30 mouse cellular contexts compared by ENCODE assay signal in genomic region chr9:95401686-95402085, GRCm38 (mm10). TPM values are rescaled to one million over a fixed set of nuclear protein-coding genes. Genes with fewer than 3 reads are reported as not detected.
DNase-seq lines count a peak whose midpoint lies in the region; ATAC-seq lines count a peak whose summit lies in the region.
"Had no signal": no experiment of that assay in that cellular context is flagged by ENCODE, and none has a peak within 500 bp of the region (broad histone marks: within the 10 kb centered on the region; RNA-seq: fewer than 3 reads in every experiment).

No protein-coding gene starts in this region.

- H3K4me1 ChIP-seq in kidney, embryonic 15.5 days = peaks cover 29% of the 10 kb centered on the region
- peaks cover 14% of the 10 kb centered on the region for H3K4me1 ChIP-seq in kidney, embryonic 14.5 days (ENCODE audit: control insufficient read depth, insufficient read depth, low read length)
- H3K4me1 ChIP-seq in hindbrain, embryonic 11.5 days (replicated peaks; ENCODE audit: control insufficient read depth, insufficient read depth, low read length) = no peaks in the 10 kb centered on the region

- no peak overlapping the region for H3K9ac ChIP-seq in kidney, embryonic 15.5 days
- no peak overlapping the region for H3K9ac ChIP-seq in kidney, embryonic 14.5 days (ENCODE audit: low read depth, low read length)
- no peak overlapping the region for H3K9ac ChIP-seq in hindbrain, embryonic 11.5 days (ENCODE audit: low read depth, low read length)
- H3K9ac ChIP-seq: embryonic facial prominence, embryonic 12.5 days; hindbrain, embryonic 12.5 days; intestine, embryonic 15.5 days; liver, embryonic 12.5 days; liver, postnatal 0 days; neural tube, embryonic 13.5 days had no signal

- no peak overlapping the region for H3K4me2 ChIP-seq in kidney, embryonic 15.5 days
- no peak overlapping the region for H3K4me2 ChIP-seq in kidney, embryonic 14.5 days (replicated peaks; ENCODE audit: low read depth, low read length)
- H3K4me2 ChIP-seq in hindbrain, embryonic 11.5 days (replicated peaks; ENCODE audit: low read depth, low read length) = no peak overlapping the region
- H3K4me2 ChIP-seq: embryonic facial prominence, embryonic 12.5 days; hindbrain, embryonic 12.5 days; intestine, embryonic 15.5 days; liver, embryonic 12.5 days; neural tube, embryonic 13.5 days had no signal

- WGBS in kidney, embryonic 15.5 days = 34% methylated on average over 5 of the region's 5 CpGs
- WGBS in kidney, embryonic 14.5 days = 33% methylated on average over 5 of the region's 5 CpGs
- WGBS in hindbrain, embryonic 11.5 days = 62% methylated on average over 5 of the region's 5 CpGs

- ATAC-seq in kidney, embryonic 15.5 days (replicated peaks; ENCODE audit: low FRiP score) = no peak
- no peak for ATAC-seq in kidney, embryonic 14.5 days (ENCODE audit: low FRiP score, low TSS enrichment)
- ATAC-seq in hindbrain, embryonic 11.5 days (ENCODE audit: low FRiP score) = no peak
- ATAC-seq: forebrain, embryonic 16.5 days; hindbrain, postnatal 0 days; intestine, embryonic 15.5 days; liver, embryonic 12.5 days; liver, postnatal 0 days; lung, postnatal 0 days; Patski had no signal

- H3K4me3 ChIP-seq in kidney, embryonic 15.5 days (replicated peaks) = no peak overlapping the region
- no peak overlapping the region for H3K4me3 ChIP-seq in kidney, embryonic 14.5 days (ENCODE audit: low read length)
- no peak overlapping the region for H3K4me3 ChIP-seq in hindbrain, embryonic 11.5 days (ENCODE audit: low read depth, low read length)
- H3K4me3 ChIP-seq: embryonic facial prominence, embryonic 12.5 days; gastrocnemius, adult 2 months; heart, adult 2 months; hindbrain, embryonic 12.5 days; intestine, embryonic 15.5 days; liver, embryonic 12.5 days; neural tube, embryonic 13.5 days had no signal

- 0 out of 2 replicates have a peak overlapping the region, but pooled peaks have one; percentile 41 for H3K27ac ChIP-seq in kidney, embryonic 15.5 days
- no peak overlapping the region for H3K27ac ChIP-seq in kidney, embryonic 14.5 days (ENCODE audit: low read depth, low read length)
- no peak overlapping the region for H3K27ac ChIP-seq in hindbrain, embryonic 11.5 days (ENCODE audit: low read depth, low read length)
- H3K27ac ChIP-seq: embryonic facial prominence, embryonic 12.5 days; gastrocnemius, adult 2 months; heart, adult 2 months; hindbrain, embryonic 12.5 days; hindbrain, postnatal 0 days; intestine, embryonic 15.5 days; liver, embryonic 12.5 days; macrophage; neural tube, embryonic 13.5 days had no signal

- no peaks in the 10 kb centered on the region for H3K36me3 ChIP-seq in kidney, embryonic 15.5 days
- no peaks in the 10 kb centered on the region for H3K36me3 ChIP-seq in kidney, embryonic 14.5 days (ENCODE audit: control insufficient read depth, insufficient read depth, low read length)
- no peaks in the 10 kb centered on the region for H3K36me3 ChIP-seq in hindbrain, embryonic 11.5 days (ENCODE audit: control insufficient read depth, insufficient read depth, low read length)
- H3K36me3 ChIP-seq: G1E; hindbrain, embryonic 12.5 days; intestine, embryonic 15.5 days; liver, embryonic 12.5 days had no signal

- no peaks in the 10 kb centered on the region for H3K9me3 ChIP-seq in kidney, embryonic 15.5 days (replicated peaks)
- H3K9me3 ChIP-seq in kidney, embryonic 14.5 days (ENCODE audit: control insufficient read depth, low read length) = no peaks in the 10 kb centered on the region
- H3K9me3 ChIP-seq in hindbrain, embryonic 11.5 days (ENCODE audit: control insufficient read depth, low read length) = no peaks in the 10 kb centered on the region
- H3K9me3 ChIP-seq: embryonic facial prominence, embryonic 12.5 days; hindbrain, embryonic 12.5 days; intestine, embryonic 15.5 days; liver, embryonic 12.5 days; neural tube, embryonic 13.5 days had no signal

- intact Hi-C loops in heart, postnatal 14 days (cut with DNase I) = loop anchor here (10.0 kb wide), 4 partner anchors 217 to 477 kb away; no protein-coding TSS in a partner anchor

- peak; percentile 77 for DNase-seq in heart, adult 11 months
- no peak for DNase-seq in heart, postnatal 14 days
- DNase-seq in retina, embryonic 14.5 days (ENCODE audit: low spot score) = peak; percentile 5
- DNase-seq in retina, postnatal 1 day = no peak
- DNase-seq in hindbrain, embryonic 11.5 days (ENCODE audit: low spot score) = no peak
- DNase-seq: adrenal gland, postnatal 10 days; cerebellum, adult 11 months; cerebellum, adult 9-10 months; cerebellum, postnatal 36 days; embryo, embryonic 11 days; gastrocnemius, adult 2 months; gastrocnemius, postnatal 36 days; heart, adult 2 months; left cerebral cortex, postnatal 4 days; liver, postnatal 0 days; right cerebral cortex, postnatal 14 days; thymus, postnatal 4 days had no signal

- H3K27me3 ChIP-seq in kidney, embryonic 15.5 days = peaks cover 9% of the 10 kb centered on the region
- H3K27me3 ChIP-seq in kidney, embryonic 14.5 days (ENCODE audit: control insufficient read depth, insufficient read depth, low read length) = peaks cover 8% of the 10 kb centered on the region; the same call in 1 of the 2 replicates
- H3K27me3 ChIP-seq in hindbrain, embryonic 11.5 days (ENCODE audit: control insufficient read depth, insufficient read depth, low read length) = no peaks in the 10 kb centered on the region; the same call in 1 of the 2 replicates
- H3K27me3 ChIP-seq: embryonic facial prominence, embryonic 12.5 days; hindbrain, embryonic 12.5 days; Patski had no signal

RNA-seq across cellular contexts. Expression of gene Chst2, which starts 4.8 kb away (rescaled TPM):
- 1 to 10 TPM; 2.2 to 2.3 TPM for total RNA-seq in heart, postnatal 14 days (2021)
- 7.1 and 8.3 TPM in 2 replicates for polyA plus RNA-seq in kidney, embryonic 15.5 days (2015; fragmentation: Nextera tagmentation; extraction: Ambion mirVana)
- 9.8 and 10.5 TPM in 2 replicates for polyA plus RNA-seq in kidney, embryonic 14.5 days (2014; fragmentation: Nextera tagmentation; extraction: Ambion mirVana)
- polyA plus RNA-seq in hindbrain, embryonic 11.5 days (2014; fragmentation: Nextera tagmentation; extraction: Ambion mirVana) = 7.5 and 7.8 TPM in 2 replicates
- polyA plus RNA-seq: G1E, macrophage had no signal

Comparison
In these comparisons a context has a peak if more than half of its experiments do, and no peak if none do; other contexts are left out.
1. DNase-seq: peak in heart, adult 11 months (single experiment) and retina, embryonic 14.5 days (single experiment); none in heart, postnatal 14 days (0 of 2), retina, postnatal 1 day (single experiment) and hindbrain, embryonic 11.5 days (single experiment).